Mouse (Mus musculus) olfactory bulb, adult 2 months (tissue): ENCODE data around the gene Tmem108.

ENCODE experiments used
- CTCF ChIP-seq: fragments of 200-500 bp; IDR thresholded peaks from 2 replicates; pipeline ENCODE4 v1.5.1; 2012; ENCODE audit warnings: low read depth, mild to moderate bottlenecking, low read length, moderate library complexity; ENCODE audit not compliant: insufficient read depth
- POLR2A ChIP-seq: fragments of 200-500 bp; IDR thresholded peaks from 2 replicates; pipeline ENCODE4 v1.6.1; 2012; ENCODE audit warnings: mild to moderate bottlenecking, low read depth, low read length, moderate library complexity; ENCODE audit not compliant: insufficient read depth

DNA sequence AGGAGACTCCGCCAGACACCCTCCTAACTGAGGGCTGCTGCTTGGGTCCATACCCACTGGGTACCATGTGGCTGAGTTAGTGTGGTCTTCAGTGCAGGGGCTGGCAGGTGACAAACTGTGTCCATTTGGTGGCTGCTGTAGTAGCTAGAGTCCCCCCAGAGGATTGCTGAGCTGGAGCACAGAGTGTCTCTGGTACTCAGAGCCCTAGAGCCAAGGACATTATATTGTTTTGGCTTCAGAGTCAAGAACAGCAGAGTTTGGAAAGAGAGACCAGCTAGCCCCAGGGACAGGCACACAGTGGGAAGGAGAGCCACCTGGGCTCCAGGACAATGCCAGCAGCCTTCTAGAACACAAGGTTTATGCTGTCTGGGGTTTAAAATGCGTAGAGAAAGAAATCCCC lies 259.0 kb downstream of the Tmem108 start:
- TF ChIP-seq CTCF (no peak), POLR2A (no peak)
